Mouse (Mus musculus): ENCODE data around the gene Iqcn.

- TF ChIP-seq CTCF (conservative IDR thresholded peaks at IDR 0.05; ENCODE audit: low read length) (peak; percentile 66), POU5F1 (IDR thresholded peaks at IDR 0.05; ENCODE audit: borderline replicate concordance, low read length) (no peak), NANOG (IDR thresholded peaks at IDR 0.05; ENCODE audit: borderline replicate concordance, low read length) (no peak)
These were observed 30.0 kb upstream of the Iqcn start, which contains the start of gene Lsm4 for GRCm38 (mm10) chr8:70673079-70673856.
